Mouse (Mus musculus): ENCODE data around the gene Kdm8. TPM values are rescaled to one million over a fixed set of nuclear protein-coding genes. Genes with fewer than 3 reads are reported as not detected.

The Kdm8 gene
- total RNA-seq, 2 experiments from 2014 or later = 2.9 to 3.2 TPM

- no peak for DNase-seq (ENCODE audit: low spot score)
- intact Hi-C loops (cut with DNase I) = loop anchor here (2.0 to 5.0 kb wide), 3 partner anchors 19 to 91 kb away; partner anchors contain the start of gene Il4ra
Measured at GRCm38 (mm10) chr7:125491760-125492159, 47.3 kb downstream of the Kdm8 start.

- intact Hi-C loops (cut with DNase I) = loop anchor here (2.0 to 5.0 kb wide), 2 partner anchors 60 to 90 kb away; partner anchors contain the start of gene Il4ra
- no peak for DNase-seq (ENCODE audit: low spot score)
Measured at GRCm38 (mm10) chr7:125492551-125492950, 48.1 kb downstream of the Kdm8 start.

- intact Hi-C loops (cut with DNase I) = no loop called here
Measured at GRCm38 (mm10) chr7:125495864-125496440, 51.5 kb downstream of the Kdm8 start.

GRCm38 (mm10) chr7:125499927-125500868, 55.7 kb downstream of the Kdm8 start:
- intact Hi-C loops (cut with DNase I) = no loop called here
- no peak for DNase-seq (ENCODE audit: low spot score)

More at GRCm38 (mm10) chr7:125495864-125496440, 51.5 kb downstream of the Kdm8 start:
- no peak for DNase-seq (ENCODE audit: low spot score)

- DNase-seq (ENCODE audit: low spot score) = no peak
- intact Hi-C loops (cut with DNase I) = no loop called here
Measured at GRCm38 (mm10) chr7:125500879-125501278, 56.4 kb downstream of the Kdm8 start.

- DNase-seq (ENCODE audit: low spot score) = no peak
Measured at GRCm38 (mm10) chr7:125503374-125504092, 59.1 kb downstream of the Kdm8 start.

GRCm38 (mm10) chr7:125504618-125505017, 60.1 kb downstream of the Kdm8 start:
- no peak for DNase-seq (ENCODE audit: low spot score)
- intact Hi-C loops (cut with DNase I) = no loop called here

More at GRCm38 (mm10) chr7:125503374-125504092, 59.1 kb downstream of the Kdm8 start:
- intact Hi-C loops (cut with DNase I) = loop anchor here (2.0 kb wide), 1 partner anchor 31 kb away; no protein-coding TSS in a partner anchor

- intact Hi-C loops (cut with DNase I) = no loop called here
- no peak for DNase-seq (ENCODE audit: low spot score)
Measured at GRCm38 (mm10) chr7:125505568-125505967, 61.1 kb downstream of the Kdm8 start.

GRCm38 (mm10) chr7:125507279-125507678, 62.8 kb downstream of the Kdm8 start:
- intact Hi-C loops (cut with DNase I) = no loop called here

GRCm38 (mm10) chr7:125511432-125511831, 67.0 kb downstream of the Kdm8 start:
- intact Hi-C loops (cut with DNase I) = no loop called here
- no peak for DNase-seq (ENCODE audit: low spot score)

More at GRCm38 (mm10) chr7:125507279-125507678, 62.8 kb downstream of the Kdm8 start:
- DNase-seq (ENCODE audit: low spot score) = no peak

GRCm38 (mm10) chr7:125511852-125512251, 67.4 kb downstream of the Kdm8 start:
- DNase-seq (ENCODE audit: low spot score) = no peak
- intact Hi-C loops (cut with DNase I) = no loop called here

Other genes with a start within 250 kb of the Kdm8 start
- gene Nsmce1, start 46.9 kb downstream of the Kdm8 start, total RNA-seq (2021) = 10 to 100 TPM; 26.7 to 30.5 TPM
- 10 to 100 TPM; 13.3 to 18.6 TPM for gene Il4ra, start 107.4 kb downstream of the Kdm8 start, total RNA-seq (2021)
- gene Il21r, start 158.8 kb downstream of the Kdm8 start, total RNA-seq (2021) = under 1 TPM; 0.29 to 0.67 TPM

All from heart, postnatal 25 days (tissue).